Mouse (Mus musculus): ENCODE data around the gene Palm. TPM values are rescaled to one million over a fixed set of nuclear protein-coding genes. Genes with fewer than 3 reads are reported as not detected.
"Not testable (repeated sequence)": the region's sequence is repeated elsewhere in the genome, so short reads cannot be mapped to it uniquely, and the experiment has no call there.

Gene Palm
- total RNA-seq (2021): 10 to 100 TPM; 69.6 to 80.2 TPM
- long read RNA-seq, experiment 1, transcript Palm-202 (8 exons, 2,519 nt): minor isoform, 16 of 99 reads
- long read RNA-seq, experiment 1, transcript Palm-201 (9 exons, 2,651 nt): major isoform, 54 of 99 reads
- long read RNA-seq, experiment 1, partial matches to known transcripts: 21 of 99 reads
- long read RNA-seq, experiment 1, other reads (novel, unspliced or antisense): 8 of 99 reads
- long read RNA-seq, experiment 2, transcript Palm-202 (8 exons, 2,519 nt): minor isoform, 11 of 57 reads
- long read RNA-seq, experiment 2, transcript Palm-201 (9 exons, 2,651 nt): major isoform, 25 of 57 reads
- long read RNA-seq, experiment 2, partial matches to known transcripts: 7 of 57 reads
- long read RNA-seq, experiment 2, other reads (novel, unspliced or antisense): 13 of 57 reads

- peak; percentile 88 for DNase-seq
These were observed at the start of gene Palm for GRCm38 (mm10) chr10:79793051-79793737. Gene Palm, plus strand, starts transcription at chr10:79793572.

DNA sequence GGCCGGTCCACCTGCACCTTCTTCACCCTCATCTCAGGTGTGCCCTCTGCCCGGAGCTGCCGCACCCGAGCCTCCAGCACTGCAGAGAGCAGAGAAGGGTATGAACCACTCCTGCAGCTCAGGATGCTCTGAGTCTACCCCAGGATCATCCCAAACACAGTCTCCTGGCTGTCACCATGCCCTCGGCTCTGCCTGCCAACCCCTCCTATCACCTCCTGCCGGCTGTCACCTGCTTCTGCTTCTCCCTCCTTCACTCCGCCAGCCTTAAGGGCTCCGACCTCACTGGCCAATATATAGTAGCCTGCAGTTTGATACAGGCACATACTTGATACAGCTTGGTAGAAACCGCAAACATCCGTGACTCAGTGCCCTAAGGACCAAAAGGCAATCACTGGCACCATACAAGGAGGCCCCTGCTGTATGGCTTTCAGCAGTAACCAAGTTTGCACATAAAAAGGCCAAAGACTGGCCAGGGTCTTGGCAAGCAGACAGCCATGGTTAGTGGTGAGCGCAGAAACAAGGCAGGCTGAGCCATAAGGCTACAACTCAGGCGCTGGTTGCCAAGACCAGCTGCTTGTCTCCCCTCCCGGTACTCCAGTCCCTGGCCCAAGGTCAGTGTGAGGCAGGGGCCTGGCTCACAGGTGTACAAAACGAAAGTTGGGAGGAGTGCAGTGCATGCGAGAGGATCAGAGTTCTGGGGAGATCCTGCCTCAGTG is 49.6 kb upstream of the Palm start:
- no peak for DNase-seq

GRCm38 (mm10) chr10:79745411-79745810 is 48.0 kb upstream of the Palm start:
- no peak for DNase-seq

GRCm38 (mm10) chr10:79745898-79746773 is 47.2 kb upstream of the Palm start, which contains the start of gene Polrmt:
Gene Polrmt, minus strand, starts transcription at chr10:79746581.
- peak; percentile 94 for DNase-seq

GRCm38 (mm10) chr10:79746774-79747151 is 46.6 kb upstream of the Palm start:
- DNase-seq: no peak

- no peak for DNase-seq
These were observed 44.9 kb upstream of the Palm start for GRCm38 (mm10) chr10:79748496-79748895.

- DNase-seq: peak; percentile 89
These were observed 38.4 kb upstream of the Palm start, which contains the start of gene Fgf22 for GRCm38 (mm10) chr10:79754856-79755516. Gene Fgf22, plus strand, starts transcription at chr10:79755076.

DNA sequence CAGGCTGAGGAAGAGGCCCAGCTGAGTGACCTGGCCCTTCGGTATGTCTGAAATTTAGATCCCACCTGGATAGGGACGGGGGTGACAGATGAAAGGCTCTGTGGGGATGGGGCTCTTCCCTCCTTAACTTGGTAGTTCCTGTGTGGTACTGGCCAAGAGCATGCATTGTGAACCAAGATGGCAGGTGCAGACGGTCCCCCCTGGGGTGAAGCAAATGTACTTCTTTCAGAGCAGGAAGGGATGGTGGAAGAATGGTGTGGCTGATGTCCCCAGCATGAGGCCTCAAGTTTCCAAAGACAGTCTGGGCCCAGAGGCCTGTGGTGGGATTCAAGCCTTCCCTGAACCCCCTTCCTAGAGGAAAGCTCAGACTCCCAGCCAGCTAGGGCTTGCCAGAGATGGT is 37.5 kb upstream of the Palm start:
- no peak for DNase-seq

DNA sequence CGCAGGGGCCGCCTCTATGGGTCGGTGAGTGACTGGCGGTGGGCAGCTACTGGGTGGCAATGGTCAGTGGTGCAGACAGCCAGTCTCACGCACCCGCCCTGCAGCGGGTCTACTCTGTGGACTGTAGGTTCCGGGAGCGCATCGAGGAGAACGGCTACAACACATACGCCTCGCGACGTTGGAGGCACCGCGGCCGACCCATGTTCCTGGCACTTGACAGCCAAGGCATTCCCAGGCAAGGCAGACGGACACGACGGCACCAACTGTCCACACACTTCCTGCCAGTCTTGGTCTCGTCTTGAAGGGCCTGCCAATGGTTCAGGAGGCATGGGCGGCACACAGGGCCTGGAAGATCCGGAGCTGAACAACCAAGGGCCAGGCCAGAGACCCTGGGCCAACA is 36.7 kb upstream of the Palm start:
- no peak for DNase-seq

GRCm38 (mm10) chr10:79759675-79760074 is 33.7 kb upstream of the Palm start:
- not testable (repeated sequence) for DNase-seq

GRCm38 (mm10) chr10:79760603-79761143 is 32.7 kb upstream of the Palm start:
- DNase-seq: peak; percentile 63

GRCm38 (mm10) chr10:79762875-79763274 is 30.5 kb upstream of the Palm start:
- no peak for DNase-seq

- no peak for DNase-seq
These were observed 29.1 kb upstream of the Palm start for GRCm38 (mm10) chr10:79764234-79764633.

DNA sequence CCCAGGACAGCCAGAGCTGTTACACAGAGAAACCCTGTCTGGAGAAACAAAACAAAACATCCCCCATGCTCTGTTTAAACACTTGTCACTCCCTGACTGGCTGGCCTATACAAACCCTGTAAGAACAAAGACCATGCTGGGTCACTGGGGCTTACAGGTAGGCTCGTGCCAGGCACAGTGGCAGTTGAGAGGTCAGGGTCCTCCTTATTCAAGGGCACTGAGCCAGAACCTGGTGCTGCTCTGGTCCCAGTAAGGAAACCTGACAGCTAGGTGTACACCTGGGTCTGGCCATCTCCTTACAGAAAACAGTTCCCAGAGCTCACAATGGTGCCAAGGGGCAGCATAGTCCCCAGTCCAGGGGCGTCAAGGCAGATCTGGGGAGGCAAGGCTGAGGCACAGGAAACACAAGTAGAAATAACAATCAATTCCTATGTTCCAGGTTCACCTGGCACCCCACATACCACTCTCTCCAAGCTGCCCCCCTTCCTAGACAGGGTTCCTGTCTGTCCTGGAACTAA is 28.1 kb upstream of the Palm start:
- DNase-seq: no peak

DNA sequence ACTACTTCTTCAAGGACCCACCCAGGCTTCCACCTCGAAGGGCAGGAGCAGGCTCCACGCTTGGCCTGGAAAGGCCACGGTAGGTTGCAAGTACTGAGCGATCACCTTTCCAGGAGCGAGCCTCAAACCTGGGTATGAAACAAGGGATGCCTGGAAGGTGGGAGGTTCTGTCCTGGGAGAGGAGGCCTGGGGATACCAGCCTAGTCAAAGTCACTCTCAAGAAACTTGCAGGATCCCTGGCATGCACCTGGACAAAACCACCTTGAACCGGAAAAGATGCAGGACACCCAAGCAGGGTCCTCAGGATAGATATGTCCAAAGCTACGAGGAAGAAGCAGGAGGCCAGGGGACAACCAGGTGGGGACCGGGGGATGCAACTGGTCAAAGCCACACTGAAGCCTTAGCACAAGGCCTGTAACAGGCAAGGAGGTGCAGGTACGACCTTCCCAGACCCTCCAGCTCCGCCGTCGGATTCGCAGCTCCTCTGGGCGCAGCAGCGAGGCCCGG is 27.3 kb upstream of the Palm start:
- no peak for DNase-seq

- peak; percentile 99 for DNase-seq
These were observed 26.7 kb upstream of the Palm start, which contains the start of gene Rnf126 for GRCm38 (mm10) chr10:79766508-79767325. Gene Rnf126, minus strand, starts transcription at chr10:79766952.

DNA sequence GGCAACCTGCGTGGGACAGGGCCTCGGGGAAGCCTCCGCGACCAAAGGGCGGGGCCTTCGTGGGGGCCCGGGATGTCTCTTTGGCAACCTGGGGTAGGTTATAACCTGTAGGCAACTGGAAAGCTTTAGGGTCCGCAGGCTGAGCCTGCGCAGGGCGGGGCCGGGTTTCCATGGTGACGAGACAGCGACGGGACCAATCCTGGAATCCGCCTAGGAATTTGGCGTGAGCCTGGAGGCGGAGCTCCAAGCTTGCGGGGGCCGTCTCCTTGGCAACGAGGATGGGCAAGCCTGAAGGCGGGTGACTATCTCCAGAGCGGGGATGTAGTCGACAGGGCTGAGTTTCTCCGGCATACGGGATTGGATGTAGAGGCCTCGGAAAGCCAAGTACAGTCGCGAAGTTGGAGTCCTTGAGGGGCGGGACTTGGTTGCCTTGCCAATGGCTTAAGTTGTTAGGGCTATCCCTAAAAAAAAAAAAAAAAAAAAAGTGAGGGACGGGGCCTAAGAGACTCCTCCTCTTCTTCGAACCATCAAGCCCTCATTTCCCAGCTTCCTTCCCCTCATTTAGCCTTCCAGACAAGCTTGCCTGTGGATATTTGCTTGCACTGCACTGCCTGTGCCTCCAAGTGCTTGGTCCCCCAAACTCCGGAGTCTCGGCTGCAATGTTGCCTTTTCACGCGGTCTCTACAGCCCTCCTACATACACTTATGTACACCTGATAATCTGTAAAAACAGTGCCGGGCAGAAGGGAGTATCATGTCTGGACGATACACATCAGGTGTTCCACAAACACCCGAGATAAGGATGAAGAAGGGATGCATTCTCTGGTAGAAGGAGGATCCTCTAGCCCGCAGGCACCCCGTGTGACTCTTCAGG is 25.8 kb upstream of the Palm start:
- peak; percentile 94 for DNase-seq

DNA sequence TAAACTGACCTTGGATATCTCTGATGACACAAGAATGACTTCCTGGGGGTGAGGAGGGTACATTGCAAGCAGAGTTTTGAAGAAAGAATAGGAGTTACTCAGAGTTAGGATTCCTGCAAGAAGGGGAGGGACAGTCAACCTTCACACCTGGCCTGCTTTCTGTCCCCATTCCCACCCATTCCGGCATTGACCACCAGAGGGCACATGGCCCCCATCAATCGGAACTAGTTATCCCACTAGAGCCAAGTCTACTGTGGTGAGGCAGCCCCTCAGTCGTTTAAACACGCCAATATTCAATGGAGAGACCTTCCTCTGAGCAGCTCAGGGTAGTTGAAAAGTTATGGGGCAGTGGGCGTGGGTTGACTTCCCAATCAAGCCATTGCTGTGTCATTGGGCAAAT is 25.0 kb upstream of the Palm start:
- peak; percentile 82 for DNase-seq
